Mouse (Mus musculus): ENCODE results near the gene Gm13275. TPM values are rescaled to one million over a fixed set of nuclear protein-coding genes. Genes with fewer than 3 reads are reported as not detected.
"Not testable (repeated sequence)": the region's sequence is repeated elsewhere in the genome, so short reads cannot be mapped to it uniquely, and the experiment has no call there.

Gene Gm13275
- not detected in 2 replicates for polyA plus RNA-seq (2015; fragmentation: Nextera tagmentation; extraction: Ambion mirVana)

GRCm38 (mm10) chr4:88793936-88794675, at the start of gene Gm13275:
Gene Gm13275, plus strand, starts transcription at chr4:88794487.
- H3K4me3 ChIP-seq (ENCODE audit: low read length); H3K9ac ChIP-seq (ENCODE audit: low read length); H3K9me3 ChIP-seq (ENCODE audit: control insufficient read depth, low read length); ATAC-seq (ENCODE audit: low read depth); H3K27me3 ChIP-seq (ENCODE audit: control insufficient read depth, insufficient read depth, low read depth, low read length); H3K4me1 ChIP-seq (replicated peaks; ENCODE audit: control insufficient read depth, insufficient read depth, low read length); H3K36me3 ChIP-seq (ENCODE audit: control insufficient read depth, insufficient read depth, low read length); H3K27ac ChIP-seq (ENCODE audit: low read length); H3K4me2 ChIP-seq (ENCODE audit: low read depth, low read length): not testable (repeated sequence)
- WGBS, result 0% methylated on average over 8 of the region's 52 CpGs

GRCm38 (mm10) chr4:88749926-88750325, 44.4 kb upstream of the Gm13275 start:
- no peaks in the 10 kb centered on the region for H3K36me3 ChIP-seq (ENCODE audit: control insufficient read depth, insufficient read depth, low read length)
- no peaks in the 10 kb centered on the region for H3K4me1 ChIP-seq (replicated peaks; ENCODE audit: control insufficient read depth, insufficient read depth, low read length)
- H3K9ac ChIP-seq (ENCODE audit: low read length), result no peak overlapping the region
- ATAC-seq (ENCODE audit: low read depth), result no peak
- no peak overlapping the region for H3K27ac ChIP-seq (ENCODE audit: low read length)
- H3K4me3 ChIP-seq (ENCODE audit: low read length), result no peak overlapping the region
- WGBS, result 61% methylated on average over 6 of the region's 6 CpGs
- no peaks in the 10 kb centered on the region for H3K9me3 ChIP-seq (ENCODE audit: control insufficient read depth, low read length)
- no peak overlapping the region for H3K4me2 ChIP-seq (ENCODE audit: low read depth, low read length)
- H3K27me3 ChIP-seq (ENCODE audit: control insufficient read depth, insufficient read depth, low read depth, low read length), result no peaks in the 10 kb centered on the region

GRCm38 (mm10) chr4:88754818-88755340, 39.4 kb upstream of the Gm13275 start, which contains the start of gene Gm13271:
Gene Gm13271, plus strand, starts transcription at chr4:88754868.
- H3K4me2 ChIP-seq (ENCODE audit: low read depth, low read length); H3K27ac ChIP-seq (ENCODE audit: low read length); H3K4me3 ChIP-seq (ENCODE audit: low read length); H3K4me1 ChIP-seq (replicated peaks; ENCODE audit: control insufficient read depth, insufficient read depth, low read length); H3K36me3 ChIP-seq (ENCODE audit: control insufficient read depth, insufficient read depth, low read length); ATAC-seq (ENCODE audit: low read depth); H3K27me3 ChIP-seq (ENCODE audit: control insufficient read depth, insufficient read depth, low read depth, low read length); H3K9me3 ChIP-seq (ENCODE audit: control insufficient read depth, low read length); H3K9ac ChIP-seq (ENCODE audit: low read length): not testable (repeated sequence)
- WGBS, result 77% methylated on average over 15 of the region's 15 CpGs

GRCm38 (mm10) chr4:88756581-88757513, 37.4 kb upstream of the Gm13275 start:
- WGBS, result 9% methylated on average over 28 of the region's 31 CpGs

GRCm38 (mm10) chr4:88757628-88758031, 36.7 kb upstream of the Gm13275 start:
- H3K4me1 ChIP-seq (replicated peaks; ENCODE audit: control insufficient read depth, insufficient read depth, low read length); H3K9me3 ChIP-seq (ENCODE audit: control insufficient read depth, low read length); H3K36me3 ChIP-seq (ENCODE audit: control insufficient read depth, insufficient read depth, low read length); H3K27me3 ChIP-seq (ENCODE audit: control insufficient read depth, insufficient read depth, low read depth, low read length): not testable (repeated sequence)
- peak; percentile 100 for ATAC-seq (ENCODE audit: low read depth)
- Histone ChIP-seq H3K4me3 (ENCODE audit: low read length) (peak overlapping the region; percentile 60), H3K9ac (ENCODE audit: low read length) (peak overlapping the region; percentile 76), H3K27ac (ENCODE audit: low read length) (peak overlapping the region; percentile 97), H3K4me2 (ENCODE audit: low read depth, low read length) (peak overlapping the region; percentile 73)
- under 1% methylated on average over 11 of the region's 21 CpGs for WGBS

More at GRCm38 (mm10) chr4:88756581-88757513, 37.4 kb upstream of the Gm13275 start:
- H3K9ac ChIP-seq (ENCODE audit: low read length), result peak overlapping the region; percentile 76
- peak overlapping the region; percentile 97 for H3K27ac ChIP-seq (ENCODE audit: low read length)
- H3K9me3 ChIP-seq (ENCODE audit: control insufficient read depth, low read length); H3K27me3 ChIP-seq (ENCODE audit: control insufficient read depth, insufficient read depth, low read depth, low read length); ATAC-seq (ENCODE audit: low read depth); H3K4me1 ChIP-seq (replicated peaks; ENCODE audit: control insufficient read depth, insufficient read depth, low read length); H3K36me3 ChIP-seq (ENCODE audit: control insufficient read depth, insufficient read depth, low read length): not testable (repeated sequence)
- peak overlapping the region; percentile 73 for H3K4me2 ChIP-seq (ENCODE audit: low read depth, low read length)
- H3K4me3 ChIP-seq (ENCODE audit: low read length), result peak overlapping the region; percentile 60

GRCm38 (mm10) chr4:88758751-88759150, 35.5 kb upstream of the Gm13275 start:
- 84% methylated on average over 7 of the region's 9 CpGs for WGBS
- not testable (repeated sequence) for H3K9ac ChIP-seq (ENCODE audit: low read length); H3K4me3 ChIP-seq (ENCODE audit: low read length); H3K36me3 ChIP-seq (ENCODE audit: control insufficient read depth, insufficient read depth, low read length); H3K9me3 ChIP-seq (ENCODE audit: control insufficient read depth, low read length); H3K4me1 ChIP-seq (replicated peaks; ENCODE audit: control insufficient read depth, insufficient read depth, low read length); H3K4me2 ChIP-seq (ENCODE audit: low read depth, low read length); H3K27ac ChIP-seq (ENCODE audit: low read length); H3K27me3 ChIP-seq (ENCODE audit: control insufficient read depth, insufficient read depth, low read depth, low read length); ATAC-seq (ENCODE audit: low read depth)

- Histone ChIP-seq H3K4me3 (ENCODE audit: low read length) (peak within 1 kb of the TSS; percentile 29), H3K4me2 (ENCODE audit: low read depth, low read length) (peak within 1 kb of the TSS; percentile 40), H3K9ac (ENCODE audit: low read length) (0 out of 2 replicates have a peak within 1 kb of the TSS, but pooled peaks have one; percentile 32)
- not testable (repeated sequence) for H3K9me3 ChIP-seq (ENCODE audit: control insufficient read depth, low read length); H3K36me3 ChIP-seq (ENCODE audit: control insufficient read depth, insufficient read depth, low read length); H3K27ac ChIP-seq (ENCODE audit: low read length); H3K4me1 ChIP-seq (replicated peaks; ENCODE audit: control insufficient read depth, insufficient read depth, low read length); ATAC-seq (ENCODE audit: low read depth); H3K27me3 ChIP-seq (ENCODE audit: control insufficient read depth, insufficient read depth, low read depth, low read length)
- WGBS, result 20% methylated on average over 8 of the region's 14 CpGs
Measured at GRCm38 (mm10) chr4:88759610-88760268, 34.5 kb upstream of the Gm13275 start, which contains the start of gene Gm13283. Gene Gm13283, plus strand, starts transcription at chr4:88760119.

- Histone ChIP-seq H3K4me2 (ENCODE audit: low read depth, low read length) (peak overlapping the region; percentile 40), H3K9ac (ENCODE audit: low read length) (0 out of 2 replicates have a peak overlapping the region, but pooled peaks have one; percentile 32), H3K4me3 (ENCODE audit: low read length) (peak overlapping the region; percentile 29)
- not testable (repeated sequence) for H3K36me3 ChIP-seq (ENCODE audit: control insufficient read depth, insufficient read depth, low read length); H3K4me1 ChIP-seq (replicated peaks; ENCODE audit: control insufficient read depth, insufficient read depth, low read length); ATAC-seq (ENCODE audit: low read depth); H3K9me3 ChIP-seq (ENCODE audit: control insufficient read depth, low read length); H3K27ac ChIP-seq (ENCODE audit: low read length); H3K27me3 ChIP-seq (ENCODE audit: control insufficient read depth, insufficient read depth, low read depth, low read length)
- WGBS, result under 1% methylated on average over 20 of the region's 28 CpGs
Measured at GRCm38 (mm10) chr4:88760431-88760830, 33.9 kb upstream of the Gm13275 start.
